Mouse (Mus musculus) embryonic facial prominence, embryonic 12.5 days (tissue): ENCODE measurements around the gene Ccpg1os. TPM values are rescaled to one million over a fixed set of nuclear protein-coding genes. Genes with fewer than 3 reads are reported as not detected.
A peak's percentile ranks its signal among the peaks of the same experiment; 100 is the strongest.

ENCODE experiments used
- ATAC-seq: fragments of 200-750 bp; cut with Nextera tagmentation; 2 replicates; pipeline ENCODE4 v1.8.0; 2017; ENCODE audit not compliant: insufficient number of reproducible peaks, insufficient read depth, low FRiP score, low TSS enrichment
- H3K27ac ChIP-seq: fragments of 300-500 bp; sonication (generic); 2 replicates; pipeline ENCODE4 v1.5.1; 2016; ENCODE audit warnings: mild to moderate bottlenecking
- H3K27me3 ChIP-seq: fragments of 300-500 bp; sonication (generic); 2 replicates; pipeline ENCODE4 v1.6.1; 2016; ENCODE audit warnings: mild to moderate bottlenecking, moderate library complexity
- H3K36me3 ChIP-seq: fragments of 300-500 bp; sonication (generic); 2 replicates; pipeline ENCODE4 v1.6.1; 2016; ENCODE audit warnings: mild to moderate bottlenecking
- H3K4me1 ChIP-seq: fragments of 300-500 bp; sonication (generic); 2 replicates; pipeline ENCODE4 v1.6.1; 2016
- H3K4me2 ChIP-seq: fragments of 300-500 bp; sonication (generic); replicated peaks from 2 replicates; pipeline ENCODE4 v1.6.1; 2016; ENCODE audit warnings: mild to moderate bottlenecking, moderate library complexity
- H3K4me3 ChIP-seq: fragments of 300-500 bp; sonication (generic); 2 replicates; pipeline ENCODE4 v1.5.1; 2016; ENCODE audit warnings: mild to moderate bottlenecking
- H3K9ac ChIP-seq: fragments of 300-500 bp; sonication (generic); 2 replicates; pipeline ENCODE4 v1.6.1; 2016; ENCODE audit warnings: mild to moderate bottlenecking, moderate library complexity
- H3K9me3 ChIP-seq: fragments of 300-500 bp; sonication (generic); 2 replicates; pipeline ENCODE4 v1.6.1; 2016; ENCODE audit warnings: mild to moderate bottlenecking, moderate library complexity
- WGBS: fragments of 180-500 bp; shearing (Covaris S2); methylation state at CpG from one replicate; pipeline ENCODE4 v1.1.7; 2016; 5-methylcytosine and 5-hydroxymethylcytosine counted together
- polyA plus RNA-seq: library from polyadenylated mRNA; unstranded; fragments of >200 nt; fragmentation: Nextera tagmentation; extraction: Ambion mirVana; gene quantifications from 2 replicates; pipeline ENCODE4 v1.2.1, GENCODE M21; 2016

Gene Ccpg1os
- polyA plus RNA-seq, 1 experiment from 2014 or later = 13.8 TPM

- Histone ChIP-seq H3K27me3 (no peaks in the 10 kb centered on the region), H3K27ac (no peak overlapping the region), H3K4me2 (no peak overlapping the region), H3K9me3 (no peaks in the 10 kb centered on the region), H3K4me3 (no peak overlapping the region), H3K4me1 (no peaks in the 10 kb centered on the region), H3K9ac (no peak overlapping the region), H3K36me3 (no peaks in the 10 kb centered on the region)
- no peak for ATAC-seq
- WGBS = 89% methylated on average over 5 of the region's 5 CpGs
Observed at GRCm38 (mm10) chr9:72974734-72975133, 10.4 kb downstream of the Ccpg1os start.

- ATAC-seq = no peak
- no peak overlapping the region for H3K4me3 ChIP-seq
- no peaks in the 10 kb centered on the region for H3K27me3 ChIP-seq
- H3K9ac ChIP-seq = no peak overlapping the region
- no peaks in the 10 kb centered on the region for H3K36me3 ChIP-seq
- H3K27ac ChIP-seq = no peak overlapping the region
- no peak overlapping the region for H3K4me2 ChIP-seq
- H3K4me1 ChIP-seq = no peaks in the 10 kb centered on the region
- H3K9me3 ChIP-seq = no peaks in the 10 kb centered on the region
Observed at GRCm38 (mm10) chr9:72972984-72973383, 12.2 kb downstream of the Ccpg1os start.

DNA sequence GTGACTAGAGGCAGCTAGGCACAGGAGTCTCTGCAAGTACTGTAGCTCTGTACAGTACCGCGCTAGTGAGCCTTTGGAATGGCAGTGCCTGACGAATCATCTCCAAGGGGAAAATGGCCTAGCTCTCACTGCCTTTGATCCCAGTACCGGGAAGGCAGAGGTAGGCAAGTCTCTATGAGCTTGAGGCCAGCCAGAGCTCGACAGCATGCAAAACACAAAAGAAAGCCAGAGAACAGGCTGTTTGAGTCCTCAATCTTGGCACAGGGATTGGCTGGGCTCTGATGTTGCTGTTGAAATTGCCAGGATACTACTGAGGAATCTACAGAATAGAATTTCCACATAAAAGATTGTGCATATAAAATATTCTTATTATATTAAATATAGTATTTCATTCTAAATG lies 12.7 kb downstream of the Ccpg1os start:
- Histone ChIP-seq H3K27ac (no peak overlapping the region), H3K4me2 (no peak overlapping the region), H3K27me3 (no peaks in the 10 kb centered on the region), H3K36me3 (no peaks in the 10 kb centered on the region), H3K9me3 (no peaks in the 10 kb centered on the region), H3K4me1 (no peaks in the 10 kb centered on the region), H3K4me3 (no peak overlapping the region), H3K9ac (no peak overlapping the region)
- 85% methylated on average over 5 of the region's 5 CpGs for WGBS
- no peak for ATAC-seq

DNA sequence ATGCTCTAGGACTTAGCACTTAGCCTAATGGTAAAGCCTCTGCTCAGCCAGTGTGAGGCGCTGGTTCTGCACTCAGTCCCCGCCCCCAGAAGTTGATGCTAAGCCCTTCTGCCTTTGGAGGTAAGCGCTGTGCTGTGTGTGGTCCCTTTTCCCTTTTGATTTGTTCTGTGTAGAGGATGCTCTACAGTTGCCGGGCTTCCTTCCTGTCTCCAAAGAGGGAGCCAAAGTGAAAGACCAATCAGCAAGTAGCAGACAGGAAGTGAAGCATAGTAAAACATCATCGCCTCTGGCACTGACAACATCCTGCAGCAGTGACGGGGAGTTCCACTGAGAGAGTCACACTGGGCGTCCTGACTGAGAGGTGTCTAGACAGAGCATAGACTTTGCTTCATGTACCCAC lies 15.3 kb downstream of the Ccpg1os start:
- 58% methylated on average over 7 of the region's 7 CpGs for WGBS
- no peaks in the 10 kb centered on the region for H3K27me3 ChIP-seq
- no peak overlapping the region for H3K9ac ChIP-seq
- H3K4me1 ChIP-seq = no peaks in the 10 kb centered on the region
- no peak overlapping the region for H3K27ac ChIP-seq
- H3K4me3 ChIP-seq = no peak overlapping the region
- no peak overlapping the region for H3K4me2 ChIP-seq
- H3K36me3 ChIP-seq = no peaks in the 10 kb centered on the region
- H3K9me3 ChIP-seq = no peaks in the 10 kb centered on the region
- ATAC-seq = no peak

- H3K36me3 ChIP-seq = no peaks in the 10 kb centered on the region
- no peak overlapping the region for H3K9ac ChIP-seq
- no peaks in the 10 kb centered on the region for H3K27me3 ChIP-seq
- no peaks in the 10 kb centered on the region for H3K9me3 ChIP-seq
- H3K27ac ChIP-seq = no peak overlapping the region
- no peak overlapping the region for H3K4me3 ChIP-seq
- no peak overlapping the region for H3K4me2 ChIP-seq
- no peak for ATAC-seq
- WGBS = 31% methylated on average over 11 of the region's 11 CpGs
- H3K4me1 ChIP-seq = no peaks in the 10 kb centered on the region
Observed at GRCm38 (mm10) chr9:72968349-72969061, 16.7 kb downstream of the Ccpg1os start.

DNA sequence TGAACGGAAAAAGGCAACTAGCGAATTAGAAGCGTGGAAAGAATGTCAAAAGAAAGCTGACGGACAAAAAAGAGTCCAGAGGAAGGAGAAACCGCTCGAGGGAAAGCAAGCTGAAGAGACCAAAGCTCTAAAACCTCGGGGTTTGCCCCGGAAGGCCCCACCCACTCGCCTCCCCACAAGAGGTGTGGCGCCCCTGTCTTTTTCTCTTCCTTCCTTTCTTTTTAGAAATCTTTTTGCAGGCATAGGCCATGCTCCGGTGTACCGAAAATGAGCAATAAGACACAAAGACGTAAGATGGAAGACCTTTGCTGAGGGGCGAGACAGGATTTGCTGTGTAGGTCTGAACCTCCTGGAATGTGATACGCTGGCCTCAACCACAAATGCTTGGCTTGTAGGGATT lies 23.2 kb downstream of the Ccpg1os start:
- WGBS = 75% methylated on average over 15 of the region's 15 CpGs

GRCm38 (mm10) chr9:72961346-72961745 lies 23.8 kb downstream of the Ccpg1os start:
- 70% methylated on average over 8 of the region's 8 CpGs for WGBS
- no peak overlapping the region for H3K27ac ChIP-seq
- H3K4me2 ChIP-seq = no peak overlapping the region
- H3K9ac ChIP-seq = no peak overlapping the region
- H3K4me1 ChIP-seq = no peaks in the 10 kb centered on the region
- H3K36me3 ChIP-seq = no peaks in the 10 kb centered on the region
- no peak for ATAC-seq
- no peaks in the 10 kb centered on the region for H3K27me3 ChIP-seq
- no peaks in the 10 kb centered on the region for H3K9me3 ChIP-seq
- no peak overlapping the region for H3K4me3 ChIP-seq

More for the DNA sequence above, 23.2 kb downstream of the Ccpg1os start:
- no peaks in the 10 kb centered on the region for H3K36me3 ChIP-seq
- no peak overlapping the region for H3K9ac ChIP-seq
- no peak overlapping the region for H3K4me2 ChIP-seq
- no peak overlapping the region for H3K27ac ChIP-seq
- H3K27me3 ChIP-seq = no peaks in the 10 kb centered on the region
- no peak for ATAC-seq
- no peaks in the 10 kb centered on the region for H3K4me1 ChIP-seq
- H3K9me3 ChIP-seq = no peaks in the 10 kb centered on the region
- no peak overlapping the region for H3K4me3 ChIP-seq

- Histone ChIP-seq H3K27ac (no peak within 1 kb of the TSS), H3K36me3 (no peaks in the 10 kb centered on the region), H3K4me3 (peak within 1 kb of the TSS; percentile 51), H3K4me2 (peak within 1 kb of the TSS; percentile 59), H3K4me1 (no peaks in the 10 kb centered on the region), H3K9ac (peak within 1 kb of the TSS; percentile 41), H3K27me3 (no peaks in the 10 kb centered on the region), H3K9me3 (no peaks in the 10 kb centered on the region)
- peak; percentile 91 for ATAC-seq
- 2% methylated on average over 43 of the region's 43 CpGs for WGBS
Observed at GRCm38 (mm10) chr9:72958521-72959450, 26.4 kb downstream of the Ccpg1os start, which contains the start of the genes Dyx1c1 and Gm44503. Gene Dyx1c1, plus strand, starts transcription at chr9:72958785. Gene Gm44503, plus strand, starts transcription at chr9:72958852.

DNA sequence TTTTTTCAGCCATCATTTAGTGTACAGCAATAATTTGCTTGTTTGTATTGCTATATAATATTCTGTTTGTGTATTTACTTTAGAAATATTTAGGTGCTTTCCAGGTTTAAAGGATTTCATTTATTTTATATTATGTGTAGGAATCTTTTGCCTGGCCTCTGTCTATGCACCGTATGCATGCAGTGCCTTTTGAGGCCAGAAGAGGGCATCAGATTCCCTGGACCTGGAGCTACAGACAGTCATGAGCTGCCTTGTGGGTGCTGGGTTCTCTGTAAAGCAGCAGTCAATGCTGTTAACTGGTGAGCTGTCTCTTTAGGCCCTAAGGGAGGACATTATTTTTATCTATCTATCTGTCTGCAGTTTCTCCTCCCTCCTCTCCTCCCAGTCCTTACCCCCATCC lies 29.6 kb downstream of the Ccpg1os start:
- no peak overlapping the region for H3K9ac ChIP-seq
- no peak overlapping the region for H3K27ac ChIP-seq
- no peaks in the 10 kb centered on the region for H3K9me3 ChIP-seq
- H3K4me2 ChIP-seq = no peak overlapping the region
- no peaks in the 10 kb centered on the region for H3K27me3 ChIP-seq
- no peaks in the 10 kb centered on the region for H3K36me3 ChIP-seq
- no peak overlapping the region for H3K4me3 ChIP-seq
- no peaks in the 10 kb centered on the region for H3K4me1 ChIP-seq
- ATAC-seq = no peak; the same call in 1 of the 2 replicates
- WGBS = 21% methylated on average over 1 of the region's 1 CpGs

DNA sequence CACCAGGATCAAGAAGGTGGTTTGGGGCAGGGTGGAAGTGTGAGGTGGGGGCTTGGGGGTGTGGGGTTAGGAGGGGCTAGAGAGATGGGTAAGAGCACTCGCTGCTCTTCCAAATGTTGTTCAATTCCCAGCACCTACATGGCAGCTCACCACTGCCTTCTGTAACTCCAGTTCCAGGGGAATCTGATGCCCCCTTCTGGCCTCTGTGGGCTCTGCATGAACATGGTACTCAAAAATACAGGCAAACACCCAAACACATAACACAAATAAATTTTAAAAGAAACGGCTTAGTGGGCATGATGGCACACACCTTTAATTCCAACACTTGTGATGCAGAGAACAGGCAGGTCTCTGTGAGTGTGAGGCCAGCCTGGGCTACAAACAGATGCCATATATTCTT lies 30.4 kb downstream of the Ccpg1os start:
- Histone ChIP-seq H3K4me2 (no peak overlapping the region), H3K9ac (no peak overlapping the region), H3K27me3 (no peaks in the 10 kb centered on the region), H3K36me3 (no peaks in the 10 kb centered on the region), H3K9me3 (no peaks in the 10 kb centered on the region), H3K27ac (no peak overlapping the region), H3K4me3 (no peak overlapping the region), H3K4me1 (no peaks in the 10 kb centered on the region)
- ATAC-seq = no peak
- 50% methylated on average over 2 of the region's 2 CpGs for WGBS

DNA sequence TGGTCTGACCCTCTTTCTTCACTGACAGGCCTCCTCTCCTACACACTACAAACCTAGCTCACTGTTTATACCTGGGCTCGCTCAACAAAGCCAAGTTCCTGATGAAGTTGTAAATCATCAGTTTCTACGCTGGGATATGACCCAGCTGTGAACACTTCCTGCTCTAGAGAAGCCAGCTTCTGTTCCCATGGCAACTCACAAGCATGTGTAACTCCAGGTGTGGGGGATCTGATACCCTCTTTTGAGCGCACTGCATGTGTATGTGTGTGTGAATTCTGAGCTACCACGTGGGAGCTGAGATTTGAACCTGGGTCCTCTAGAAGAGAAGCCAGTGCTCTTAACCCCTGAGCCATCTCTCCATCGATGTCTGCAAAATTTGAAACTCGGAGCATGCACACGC lies 35.6 kb downstream of the Ccpg1os start:
- Histone ChIP-seq H3K4me3 (no peak overlapping the region), H3K9ac (no peak overlapping the region), H3K27me3 (no peaks in the 10 kb centered on the region), H3K4me1 (no peaks in the 10 kb centered on the region), H3K4me2 (no peak overlapping the region), H3K27ac (no peak overlapping the region), H3K36me3 (peaks cover 28% of the 10 kb centered on the region), H3K9me3 (no peaks in the 10 kb centered on the region)
- 69% methylated on average over 7 of the region's 7 CpGs for WGBS
- no peak for ATAC-seq

GRCm38 (mm10) chr9:72947010-72947409 lies 38.2 kb downstream of the Ccpg1os start:
- H3K9ac ChIP-seq = no peak overlapping the region
- no peaks in the 10 kb centered on the region for H3K9me3 ChIP-seq
- no peak overlapping the region for H3K4me3 ChIP-seq
- no peak overlapping the region for H3K27ac ChIP-seq
- ATAC-seq = no peak
- H3K36me3 ChIP-seq = peaks cover 35% of the 10 kb centered on the region
- 100% methylated on average over 1 of the region's 1 CpGs for WGBS
- H3K4me2 ChIP-seq = no peak overlapping the region
- no peaks in the 10 kb centered on the region for H3K27me3 ChIP-seq
- H3K4me1 ChIP-seq = no peaks in the 10 kb centered on the region
